7 mouse cellular contexts compared by ENCODE assay signal in the genomic region with DNA sequence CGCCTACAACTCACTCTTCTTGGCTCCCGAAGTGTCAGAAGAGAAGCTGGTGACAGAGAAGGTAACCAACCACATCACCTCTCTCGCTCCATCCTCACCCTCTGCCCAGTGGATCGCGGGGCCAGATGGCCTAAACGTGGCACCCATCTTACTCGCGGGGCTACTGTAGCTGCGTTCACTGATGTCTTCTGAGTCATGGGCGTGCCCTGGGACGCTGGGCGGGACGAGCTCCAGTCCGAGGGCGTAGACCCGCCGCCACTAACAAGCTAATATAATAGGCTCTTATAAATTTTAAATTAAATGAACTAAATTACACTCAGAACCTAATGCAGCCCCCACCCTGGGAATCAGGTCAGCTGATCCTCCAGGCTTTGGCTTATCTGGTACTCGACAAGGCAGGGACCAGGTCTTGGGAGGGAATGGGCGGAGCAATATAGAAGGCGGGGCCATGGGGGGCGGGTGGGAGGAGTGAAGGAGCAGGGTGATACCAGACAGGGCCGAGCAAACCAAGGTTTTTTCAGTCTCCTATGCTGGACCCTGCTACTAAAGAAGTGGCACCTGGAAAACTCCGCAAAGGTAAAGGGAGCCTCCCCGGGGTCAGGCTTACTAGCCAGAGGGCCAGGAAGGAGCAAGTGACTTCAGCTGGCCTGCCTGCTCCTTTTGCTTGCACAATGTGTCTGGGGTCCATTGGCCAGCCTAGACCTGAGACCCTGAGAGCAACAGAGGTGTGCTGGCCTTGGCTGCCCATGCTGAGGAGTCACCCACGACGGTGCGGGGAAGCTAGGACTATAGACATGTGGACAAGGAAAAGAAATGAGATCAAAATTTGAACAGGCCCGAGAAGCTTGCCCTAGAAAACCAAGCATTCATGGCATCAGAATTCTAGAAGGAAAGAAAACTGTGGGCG. TPM values are rescaled to one million over a fixed set of nuclear protein-coding genes. Genes with fewer than 3 reads are reported as not detected.
DNase-seq lines count a peak whose midpoint lies in the region; ATAC-seq and TF ChIP-seq lines count a peak whose summit lies in the region.

No protein-coding gene starts in this region.

- H3K27ac ChIP-seq in lung, postnatal 0 days (ENCODE audit: low read length): no peak overlapping the region
- no peak overlapping the region for H3K27ac ChIP-seq in embryonic facial prominence, embryonic 13.5 days
- no peak overlapping the region for H3K27ac ChIP-seq in limb, embryonic 10.5 days
- no peak overlapping the region for H3K27ac ChIP-seq in neural tube, embryonic 14.5 days (ENCODE audit: low read depth, low read length)

- no peaks in the 10 kb centered on the region for H3K4me1 ChIP-seq in lung, postnatal 0 days (ENCODE audit: insufficient read depth, low read depth, low read length)
- peaks cover 19% of the 10 kb centered on the region for H3K4me1 ChIP-seq in embryonic facial prominence, embryonic 13.5 days
- H3K4me1 ChIP-seq in limb, embryonic 10.5 days: peaks cover 38% of the 10 kb centered on the region
- H3K4me1 ChIP-seq in neural tube, embryonic 14.5 days (ENCODE audit: control insufficient read depth, insufficient read depth, low read length): peaks cover 5% of the 10 kb centered on the region

- no peak for TF ChIP-seq CTCF in lung, postnatal 0 days (IDR thresholded peaks at IDR 0.05)

- H3K4me2 ChIP-seq in lung, postnatal 0 days (replicated peaks; ENCODE audit: low read depth, low read length): peak overlapping the region; percentile 23
- H3K4me2 ChIP-seq in embryonic facial prominence, embryonic 13.5 days: peak overlapping the region; percentile 49
- peak overlapping the region; percentile 38; the same call in 1 of the 2 replicates for H3K4me2 ChIP-seq in neural tube, embryonic 14.5 days (ENCODE audit: low read depth, low read length)

- TF ChIP-seq EP300 in lung, postnatal 0 days (IDR thresholded peaks at IDR 0.05): no peak

- DNase-seq in lung, postnatal 0 days (ENCODE audit: low spot score): peak; percentile 12
- DNase-seq in lung, postnatal 14 days: no peak
- DNase-seq in limb, embryonic 10.5 days (ENCODE audit: low spot score): peak; percentile 46
- no peak for DNase-seq in right cerebral cortex, postnatal 4 days

- 0 out of 2 replicates have a peak overlapping the region, but pooled peaks have one; percentile 16 for H3K4me3 ChIP-seq in lung, postnatal 0 days (ENCODE audit: low read depth, low read length)
- peak overlapping the region; percentile 29 for H3K4me3 ChIP-seq in embryonic facial prominence, embryonic 13.5 days
- peak overlapping the region; percentile 47 for H3K4me3 ChIP-seq in limb, embryonic 10.5 days
- no peak overlapping the region; the same call in 1 of the 2 replicates for H3K4me3 ChIP-seq in neural tube, embryonic 14.5 days (ENCODE audit: low read depth, low read length)

- 0 out of 2 replicates have a peak, but pooled peaks cover 3% of the 10 kb centered on the region for H3K27me3 ChIP-seq in lung, postnatal 0 days (replicated peaks; ENCODE audit: insufficient read depth, low read length)
- H3K27me3 ChIP-seq in embryonic facial prominence, embryonic 13.5 days: peaks cover 53% of the 10 kb centered on the region
- H3K27me3 ChIP-seq in limb, embryonic 10.5 days (ENCODE audit: low read depth, poor library complexity, severe bottlenecking): peaks cover 83% of the 10 kb centered on the region
- H3K27me3 ChIP-seq in neural tube, embryonic 14.5 days (ENCODE audit: control insufficient read depth, insufficient read depth, low read length): peaks cover 10% of the 10 kb centered on the region; the same call in 1 of the 2 replicates

- 12% methylated on average over 29 of the region's 29 CpGs for WGBS in lung, postnatal 0 days
- 10% methylated on average over 29 of the region's 29 CpGs for WGBS in embryonic facial prominence, embryonic 13.5 days
- 11% methylated on average over 29 of the region's 29 CpGs for WGBS in limb, embryonic 10.5 days
- 9% methylated on average over 29 of the region's 29 CpGs for WGBS in neural tube, embryonic 14.5 days

- no peaks in the 10 kb centered on the region for H3K9me3 ChIP-seq in lung, postnatal 0 days (ENCODE audit: low read length)
- no peaks in the 10 kb centered on the region for H3K9me3 ChIP-seq in embryonic facial prominence, embryonic 13.5 days
- H3K9me3 ChIP-seq in limb, embryonic 10.5 days (replicated peaks): no peaks in the 10 kb centered on the region
- H3K9me3 ChIP-seq in neural tube, embryonic 14.5 days (ENCODE audit: control insufficient read depth, low read length): no peaks in the 10 kb centered on the region

- no peak overlapping the region for H3K9ac ChIP-seq in lung, postnatal 0 days (replicated peaks; ENCODE audit: low read depth)
- no peak overlapping the region for H3K9ac ChIP-seq in embryonic facial prominence, embryonic 13.5 days
- H3K9ac ChIP-seq in neural tube, embryonic 14.5 days (replicated peaks; ENCODE audit: low read depth, low read length): no peak overlapping the region

- H3K36me3 ChIP-seq in lung, postnatal 0 days (ENCODE audit: insufficient read depth, low read length): no peaks in the 10 kb centered on the region
- H3K36me3 ChIP-seq in embryonic facial prominence, embryonic 13.5 days: no peaks in the 10 kb centered on the region
- H3K36me3 ChIP-seq in limb, embryonic 10.5 days: no peaks in the 10 kb centered on the region
- no peaks in the 10 kb centered on the region for H3K36me3 ChIP-seq in neural tube, embryonic 14.5 days (ENCODE audit: control insufficient read depth, insufficient read depth, low read length)

- ATAC-seq in lung, postnatal 0 days: peak; percentile 61
- no peak; the same call in 1 of the 2 replicates for ATAC-seq in embryonic facial prominence, embryonic 13.5 days (ENCODE audit: insufficient number of reproducible peaks, insufficient read depth, low FRiP score, low TSS enrichment, low read depth)
- ATAC-seq in neural tube, embryonic 14.5 days (ENCODE audit: low read depth): peak; percentile 52
- ATAC-seq in erythroid progenitor cell, adult 5-6 weeks (replicated peaks; ENCODE audit: low FRiP score, poor library complexity, severe bottlenecking): no peak

RNA-seq across cellular contexts. Expression of a gene that starts 19.9 kb away (rescaled TPM):
- 0.97 and 0.98 TPM in 2 replicates for polyA plus RNA-seq in lung, postnatal 0 days (2015; fragmentation: Nextera tagmentation; extraction: Ambion mirVana)
- polyA plus RNA-seq in embryonic facial prominence, embryonic 13.5 days (2015; fragmentation: Nextera tagmentation; extraction: Ambion mirVana): 0.11 and 0.15 TPM in 2 replicates
- not detected in 2 replicates for polyA plus RNA-seq in limb, embryonic 10.5 days (2016; fragmentation: Nextera tagmentation; extraction: Ambion mirVana)
- 18.8 and 28.5 TPM in 2 replicates for polyA plus RNA-seq in neural tube, embryonic 14.5 days (2014; fragmentation: Nextera tagmentation; extraction: Ambion mirVana)
- total RNA-seq in erythroid progenitor cell, adult 5-6 weeks (2015; ENCODE audit: low replicate concordance): not detected in 2 replicates
- not detected in 2 replicates for total RNA-seq in erythroid progenitor cell, adult 5-6 weeks (2017; ENCODE audit: low replicate concordance)

RNA-seq across cellular contexts. Expression of a gene that starts 29.2 kb away (rescaled TPM):
- not detected in 2 replicates for polyA plus RNA-seq in lung, postnatal 0 days (2015; fragmentation: Nextera tagmentation; extraction: Ambion mirVana)
- polyA plus RNA-seq in embryonic facial prominence, embryonic 13.5 days (2015; fragmentation: Nextera tagmentation; extraction: Ambion mirVana): 0.28 and 0.36 TPM in 2 replicates
- polyA plus RNA-seq in limb, embryonic 10.5 days (2016; fragmentation: Nextera tagmentation; extraction: Ambion mirVana): 0.38 and 0.64 TPM in 2 replicates
- polyA plus RNA-seq in neural tube, embryonic 14.5 days (2014; fragmentation: Nextera tagmentation; extraction: Ambion mirVana): not detected in 2 replicates
- not detected in 2 replicates for total RNA-seq in erythroid progenitor cell, adult 5-6 weeks (2015; ENCODE audit: low replicate concordance)
- not detected in 2 replicates for total RNA-seq in erythroid progenitor cell, adult 5-6 weeks (2017; ENCODE audit: low replicate concordance)

Comparison
In these comparisons a context has a peak if more than half of its experiments do, and no peak if none do; other contexts are left out.
1. DNase-seq: peak in lung, postnatal 0 days (single experiment) and limb, embryonic 10.5 days (single experiment); none in lung, postnatal 14 days (single experiment) and right cerebral cortex, postnatal 4 days (single experiment).
2. ATAC-seq: peak in lung, postnatal 0 days (single experiment) and neural tube, embryonic 14.5 days (single experiment); none in embryonic facial prominence, embryonic 13.5 days (single experiment) and erythroid progenitor cell, adult 5-6 weeks (single experiment).
3. RNA of a gene that starts 19.9 kb away (polyA plus RNA-seq): 18.8 to 28.5 TPM in neural tube, embryonic 14.5 days; 0.97 to 0.98 TPM in lung, postnatal 0 days, 0.11 to 0.15 TPM in embryonic facial prominence, embryonic 13.5 days and not detected in limb, embryonic 10.5 days; every median in the first group is over 10 times any median in the second.
4. Peak in every context shown above with its lines, with median percentiles within 50 percentile points of each other: H3K4me2 ChIP-seq.